Mouse (Mus musculus) thymus, adult 2 months (tissue): Measurements from ENCODE around the gene Enpp3. TPM values are rescaled to one million over a fixed set of nuclear protein-coding genes. Genes with fewer than 3 reads are reported as not detected.

Source experiments
- DNase-seq: peaks from one replicate; pipeline ENCODE4 v3.0.0; 2021
- H3K27ac ChIP-seq: fragments of 200-500 bp; 2 replicates; pipeline ENCODE4 v1.5.1; 2012; ENCODE audit warnings: low read length, control low read depth; ENCODE audit not compliant: control insufficient read depth, insufficient read depth
- H3K27me3 ChIP-seq: fragments of 200-500 bp; 2 replicates; pipeline ENCODE4 v1.6.1; 2012; ENCODE audit warnings: mild to moderate bottlenecking, low read length, moderate library complexity, mixed read lengths; ENCODE audit not compliant: control insufficient read depth, insufficient read depth
- H3K36me3 ChIP-seq: fragments of 200-500 bp; 2 replicates; pipeline ENCODE4 v1.6.1; 2012; ENCODE audit warnings: mild to moderate bottlenecking, low read length, moderate library complexity; ENCODE audit not compliant: control insufficient read depth, insufficient read depth
- H3K4me1 ChIP-seq: fragments of 200-500 bp; replicated peaks from 2 replicates; pipeline ENCODE4 v1.6.1; 2012; ENCODE audit warnings: low read length; ENCODE audit not compliant: control insufficient read depth, insufficient read depth
- H3K4me3 ChIP-seq: fragments of 200-500 bp; 2 replicates; pipeline ENCODE4 v1.5.1; 2012; ENCODE audit warnings: mild to moderate bottlenecking, low read length, control low read depth, moderate library complexity; ENCODE audit not compliant: control insufficient read depth, insufficient read depth
- CTCF ChIP-seq: fragments of 200-500 bp; IDR thresholded peaks from 2 replicates; pipeline ENCODE4 v1.5.1; 2012; ENCODE audit warnings: mild to moderate bottlenecking, control low read depth, low read length, moderate library complexity, borderline replicate concordance; ENCODE audit not compliant: control insufficient read depth, poor library complexity, insufficient read depth; ENCODE audit errors: extremely low read depth
- POLR2A ChIP-seq: fragments of 200-500 bp; IDR thresholded peaks from 2 replicates; pipeline ENCODE4 v1.6.1; 2012; ENCODE audit warnings: mild to moderate bottlenecking, low read length, control low read depth, moderate library complexity; ENCODE audit not compliant: control insufficient read depth, poor library complexity, insufficient read depth; ENCODE audit errors: extremely low read depth
- WGBS: fragments of 180-500 bp; shearing (Covaris S2); methylation state at CpG from one replicate; pipeline ENCODE4 v1.1.7; 2018; 5-methylcytosine and 5-hydroxymethylcytosine counted together
- polyA plus RNA-seq: library from polyadenylated mRNA; depleted of rRNA; stranded (reverse); fragments of >200 nt; gene quantifications from 2 replicates; pipeline ENCODE4 v1.2.3, GENCODE M21; 2012

Enpp3 gene
- polyA plus RNA-seq, 1 experiment, result 0.53 TPM

DNA sequence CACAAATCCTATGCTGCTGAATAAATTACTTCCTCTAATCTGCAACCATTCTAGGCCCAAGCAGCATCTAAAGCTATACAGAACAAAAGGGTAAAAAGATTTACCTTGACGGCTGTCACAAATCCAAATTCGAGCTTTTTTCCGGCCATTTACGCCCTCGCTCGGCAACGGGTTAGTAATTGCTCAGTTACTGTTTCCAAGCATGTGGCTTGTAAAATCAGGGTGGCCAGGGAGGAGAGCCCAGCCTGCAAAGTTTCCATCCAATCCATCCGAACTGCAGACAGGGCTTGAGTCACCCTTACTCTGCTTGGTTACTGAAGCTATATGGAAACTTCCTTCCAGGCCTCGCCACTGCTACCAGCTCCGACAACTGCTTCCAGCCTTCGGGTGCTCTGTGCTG is 74.9 kb downstream of the Enpp3 start:
- 94% methylated on average over 11 of the region's 11 CpGs for WGBS
- no peaks in the 10 kb centered on the region for H3K36me3 ChIP-seq
- TF ChIP-seq POLR2A, result no peak
- TF ChIP-seq CTCF, result no peak
- H3K4me1 ChIP-seq, result no peaks in the 10 kb centered on the region
- no peak overlapping the region for H3K4me3 ChIP-seq
- no peaks in the 10 kb centered on the region for H3K27me3 ChIP-seq
- H3K27ac ChIP-seq, result no peak overlapping the region
- DNase-seq, result no peak

DNA sequence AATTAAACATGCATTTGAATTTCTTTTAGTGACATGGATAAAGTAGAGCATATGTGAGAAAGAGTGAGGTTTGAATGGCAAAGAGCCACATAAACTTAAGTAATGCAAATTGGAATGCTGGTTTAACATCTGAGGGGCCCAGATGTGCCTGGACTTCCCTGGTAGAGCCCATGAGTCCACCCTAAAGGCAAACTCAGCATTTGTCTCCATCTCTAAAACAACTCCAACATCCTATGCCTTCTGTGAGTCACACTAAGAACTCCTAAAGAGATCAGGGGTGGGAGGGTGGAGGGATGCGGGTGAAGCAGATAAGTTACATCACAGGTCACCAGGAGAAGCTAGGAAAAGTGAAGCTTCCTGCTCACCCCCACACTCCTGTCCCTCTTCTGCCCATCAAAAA is 76.6 kb downstream of the Enpp3 start:
- 100% methylated on average over 1 of the region's 1 CpGs for WGBS
- no peak for TF ChIP-seq POLR2A
- no peak for TF ChIP-seq CTCF
- no peak overlapping the region for H3K27ac ChIP-seq
- no peak for DNase-seq
- no peaks in the 10 kb centered on the region for H3K27me3 ChIP-seq
- no peaks in the 10 kb centered on the region for H3K4me1 ChIP-seq
- no peaks in the 10 kb centered on the region for H3K36me3 ChIP-seq
- no peak overlapping the region for H3K4me3 ChIP-seq

DNA sequence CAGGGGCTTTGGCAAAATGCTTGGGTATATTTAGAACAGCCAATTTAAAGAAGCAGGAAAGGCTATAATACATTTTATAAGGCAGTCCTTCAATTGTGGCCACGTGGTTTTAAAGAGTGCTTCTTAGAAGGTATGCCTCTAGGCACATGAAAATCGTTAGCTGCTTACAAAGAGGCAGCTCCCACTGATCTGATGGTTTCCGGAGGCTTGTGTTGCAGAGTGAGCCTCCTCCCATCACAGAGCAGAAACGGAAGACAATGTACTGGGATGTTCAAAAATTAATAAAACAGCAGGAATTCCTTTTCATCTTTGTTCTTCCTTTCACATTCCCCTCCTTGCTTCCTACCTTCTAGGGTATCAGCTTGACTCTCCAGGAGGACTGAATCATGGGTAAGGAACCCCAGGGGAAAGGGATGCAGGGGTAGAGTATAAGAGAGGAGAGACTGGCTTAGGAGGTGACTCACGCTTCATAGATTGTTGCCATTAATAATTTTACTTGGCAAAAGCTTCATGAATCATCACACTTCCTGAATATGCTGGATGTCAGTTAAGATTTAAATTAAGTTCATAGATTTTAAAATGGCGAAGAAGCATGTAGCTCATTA is 77.4 kb downstream of the Enpp3 start:
- H3K27me3 ChIP-seq, result no peaks in the 10 kb centered on the region
- TF ChIP-seq CTCF, result no peak
- TF ChIP-seq POLR2A, result no peak
- no peak overlapping the region for H3K4me3 ChIP-seq
- no peak for DNase-seq
- no peaks in the 10 kb centered on the region for H3K36me3 ChIP-seq
- no peaks in the 10 kb centered on the region for H3K4me1 ChIP-seq
- no peak overlapping the region for H3K27ac ChIP-seq
- WGBS, result 70% methylated on average over 6 of the region's 6 CpGs

DNA sequence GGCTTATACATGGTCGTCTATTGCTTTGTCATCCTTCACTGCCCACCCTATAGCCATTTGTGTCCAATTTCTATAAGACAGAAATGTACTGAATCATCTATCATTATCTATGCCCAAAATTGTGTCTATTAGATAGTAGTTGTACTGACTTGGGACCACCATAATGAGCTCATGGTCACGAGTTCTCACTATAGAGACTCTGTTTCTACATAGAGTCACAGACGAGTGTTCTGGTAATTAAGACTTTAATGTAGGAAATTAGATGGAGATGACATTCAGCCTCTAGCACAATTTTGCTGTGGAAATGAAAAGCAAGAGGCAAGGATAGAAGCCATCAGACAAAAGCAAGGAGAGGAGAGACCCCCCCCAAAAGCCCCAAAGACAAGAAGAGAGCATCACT is 78.0 kb downstream of the Enpp3 start:
- no peak for DNase-seq
- no peaks in the 10 kb centered on the region for H3K36me3 ChIP-seq
- TF ChIP-seq POLR2A, result no peak
- no peak for TF ChIP-seq CTCF
- H3K4me1 ChIP-seq, result no peaks in the 10 kb centered on the region
- H3K4me3 ChIP-seq, result no peak overlapping the region
- WGBS, result 94% methylated on average over 3 of the region's 3 CpGs
- no peak overlapping the region for H3K27ac ChIP-seq
- H3K27me3 ChIP-seq, result no peaks in the 10 kb centered on the region

DNA sequence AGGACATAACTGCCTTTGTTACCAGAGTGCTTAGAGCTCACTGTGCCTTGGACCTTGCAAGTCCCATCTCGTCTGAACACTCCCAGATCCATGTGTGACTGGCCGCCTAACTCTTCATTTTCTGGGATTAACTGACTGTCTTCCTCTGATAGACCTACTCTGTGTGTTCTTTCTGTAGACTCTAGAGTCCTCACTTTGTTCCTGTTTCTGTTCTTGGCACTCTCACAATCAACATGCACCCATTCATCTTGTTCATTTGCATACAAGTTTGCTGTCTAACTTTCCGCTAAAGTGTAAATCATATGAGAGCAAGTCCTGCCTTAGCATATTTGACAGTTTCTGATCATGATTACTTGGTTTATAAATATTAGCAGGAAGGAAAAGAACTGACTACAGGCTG is 79.4 kb downstream of the Enpp3 start:
- H3K36me3 ChIP-seq, result no peaks in the 10 kb centered on the region
- WGBS, result 95% methylated on average over 3 of the region's 3 CpGs
- DNase-seq, result no peak
- H3K27me3 ChIP-seq, result no peaks in the 10 kb centered on the region
- H3K27ac ChIP-seq, result no peak overlapping the region
- TF ChIP-seq CTCF (no peak), POLR2A (no peak)
- H3K4me1 ChIP-seq, result no peaks in the 10 kb centered on the region
- H3K4me3 ChIP-seq, result no peak overlapping the region

DNA sequence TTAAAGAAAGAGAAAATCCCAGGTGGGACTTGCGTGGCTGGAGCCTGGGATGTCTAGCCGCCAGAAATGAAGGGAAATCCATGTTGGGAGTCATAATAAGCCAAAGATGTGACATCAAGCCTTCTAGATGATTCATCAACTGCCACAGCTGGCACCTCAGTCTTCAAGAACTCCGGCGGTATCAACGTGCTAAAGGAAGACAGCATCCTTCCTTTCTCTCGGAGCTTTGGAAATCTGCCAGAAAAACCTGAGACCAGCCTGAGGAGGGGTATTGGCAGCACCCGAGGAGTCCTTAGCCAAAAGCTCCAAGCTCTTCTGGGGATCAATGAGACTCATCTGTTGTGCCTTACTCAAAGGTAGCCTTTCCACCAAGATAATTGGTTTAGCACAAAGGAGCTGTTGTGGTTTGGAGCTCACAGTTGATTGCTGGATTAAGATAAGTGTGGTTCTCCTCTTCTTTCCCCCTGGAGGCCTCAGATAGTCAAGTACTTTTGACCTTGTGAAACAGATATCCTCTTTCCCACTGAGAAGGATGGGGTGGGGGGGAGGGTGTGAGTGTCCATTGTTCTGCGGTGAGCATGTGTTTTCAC is 84.2 kb downstream of the Enpp3 start:
- Histone ChIP-seq H3K4me1 (peaks cover 12% of the 10 kb centered on the region), H3K27me3 (no peaks in the 10 kb centered on the region), H3K36me3 (no peaks in the 10 kb centered on the region), H3K4me3 (no peak overlapping the region), H3K27ac (no peak overlapping the region)
- DNase-seq, result no peak
- 84% methylated on average over 8 of the region's 8 CpGs for WGBS
- TF ChIP-seq POLR2A, result no peak

DNA sequence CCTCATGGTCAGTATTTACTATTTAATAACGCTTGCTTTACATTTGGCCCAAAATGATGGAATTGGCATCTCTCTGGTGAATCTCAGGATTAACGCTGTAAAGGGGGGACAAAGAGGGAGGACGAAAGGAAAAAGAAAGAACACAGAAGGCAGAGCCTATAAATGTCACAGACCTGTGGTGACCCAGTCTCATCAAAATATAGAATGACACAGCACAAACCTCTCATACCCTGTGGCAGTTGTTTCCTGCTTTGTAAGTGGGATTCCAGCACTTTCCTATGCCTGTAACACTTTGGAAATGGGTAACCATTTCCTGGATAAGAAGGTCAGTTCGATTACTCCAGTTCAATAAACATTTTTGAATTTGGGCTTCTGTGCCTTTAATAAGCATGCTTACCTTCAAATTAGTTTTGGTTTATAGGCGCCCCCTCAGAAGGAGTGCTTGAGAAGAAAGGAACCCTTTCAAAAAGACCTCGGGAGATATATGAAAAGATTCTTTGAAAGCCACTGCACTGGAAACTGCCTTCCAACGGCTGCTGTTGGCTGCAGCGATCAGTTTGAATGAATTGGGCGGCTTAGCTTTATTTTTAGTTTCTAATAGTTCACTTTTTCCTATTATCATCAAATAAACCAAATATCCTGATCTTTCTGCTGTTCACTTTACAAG is 87.6 kb downstream of the Enpp3 start:
- Histone ChIP-seq H3K4me3 (no peak overlapping the region), H3K36me3 (no peaks in the 10 kb centered on the region), H3K4me1 (peaks cover 12% of the 10 kb centered on the region), H3K27me3 (no peaks in the 10 kb centered on the region), H3K27ac (no peak overlapping the region; the same call in 1 of the 2 replicates)
- TF ChIP-seq CTCF, result no peak
- no peak for TF ChIP-seq POLR2A
- no peak for DNase-seq
- 45% methylated on average over 9 of the region's 9 CpGs for WGBS
